ENCODE assay signal across 10 mouse cellular contexts in the genomic region with DNA sequence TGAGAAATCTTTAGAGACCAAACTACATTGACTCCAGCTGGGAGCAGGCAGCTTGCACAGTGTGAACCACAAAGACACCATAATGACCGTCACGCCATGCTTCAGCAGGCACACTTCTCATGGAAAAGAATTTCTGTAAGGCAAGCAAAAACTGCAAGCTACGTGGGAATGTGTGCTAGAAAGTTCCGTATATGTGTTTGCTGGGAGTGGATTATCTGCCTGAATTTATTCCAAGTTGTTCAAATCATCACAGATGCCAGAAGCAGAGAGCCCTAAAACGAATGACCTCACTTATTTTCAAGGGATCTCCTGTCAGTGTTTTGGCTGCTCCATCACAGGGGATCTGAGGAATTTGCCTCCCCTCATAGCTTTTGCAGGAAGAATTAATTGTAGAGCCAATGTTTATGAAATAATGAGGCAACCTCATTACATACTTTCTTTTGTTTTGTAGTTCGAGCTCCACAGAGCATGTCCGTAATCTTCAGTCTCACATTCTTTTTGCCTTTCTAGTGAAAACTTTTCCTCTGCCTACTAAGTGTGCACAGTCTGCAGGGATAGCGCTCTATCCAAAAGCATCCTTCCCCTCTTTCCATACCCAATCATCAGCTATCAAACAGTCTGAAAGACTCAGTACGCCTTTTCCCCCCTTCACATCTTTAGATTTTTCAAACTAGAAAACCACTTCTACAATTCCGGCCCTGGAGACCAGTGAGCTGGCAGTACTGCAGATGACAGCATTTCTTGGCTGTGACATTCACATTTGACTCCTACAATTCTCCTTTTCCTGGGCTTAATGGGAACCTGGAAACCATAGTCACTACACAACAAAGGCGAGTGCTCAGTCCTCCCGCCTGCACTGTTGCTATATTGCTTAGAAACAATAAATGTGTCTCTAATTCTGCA.
DNase-seq lines count a peak whose midpoint lies in the region; ATAC-seq lines count a peak whose summit lies in the region.
"Had no signal": no experiment of that assay in that cellular context is flagged by ENCODE, and none has a peak within 500 bp of the region (broad histone marks: within the 10 kb centered on the region; RNA-seq: fewer than 3 reads in every experiment).

No protein-coding gene starts in this region.

- WGBS in kidney, embryonic 16.5 days = 59% methylated on average over 12 of the region's 12 CpGs
- 51% methylated on average over 12 of the region's 12 CpGs for WGBS in limb, embryonic 15.5 days

- H3K27ac ChIP-seq in kidney, embryonic 16.5 days (ENCODE audit: low read length) = no peak overlapping the region; the same call in 1 of the 2 replicates
- H3K27ac ChIP-seq in limb, embryonic 15.5 days = peak overlapping the region; percentile 59

- H3K4me3 ChIP-seq in kidney, embryonic 16.5 days (ENCODE audit: low read length) = no peak overlapping the region
- no peak overlapping the region for H3K4me3 ChIP-seq in limb, embryonic 15.5 days

- no peak overlapping the region for H3K4me2 ChIP-seq in kidney, embryonic 16.5 days (replicated peaks; ENCODE audit: low read depth, low read length)
- no peak overlapping the region for H3K4me2 ChIP-seq in limb, embryonic 15.5 days

- no peaks in the 10 kb centered on the region for H3K27me3 ChIP-seq in kidney, embryonic 16.5 days (ENCODE audit: insufficient read depth, low read length)
- H3K27me3 ChIP-seq in limb, embryonic 15.5 days = no peaks in the 10 kb centered on the region

- ATAC-seq in kidney, embryonic 16.5 days (ENCODE audit: low FRiP score, low TSS enrichment) = peak; percentile 31; the same call in 1 of the 2 replicates
- peak; percentile 44; the same call in 1 of the 2 replicates for ATAC-seq in limb, embryonic 15.5 days (ENCODE audit: insufficient number of reproducible peaks, low FRiP score, low TSS enrichment, low read depth)

- H3K9ac ChIP-seq in kidney, embryonic 16.5 days (replicated peaks; ENCODE audit: low read length) = no peak overlapping the region
- no peak overlapping the region for H3K9ac ChIP-seq in limb, embryonic 15.5 days

- no peaks in the 10 kb centered on the region for H3K4me1 ChIP-seq in kidney, embryonic 16.5 days (ENCODE audit: insufficient read depth, low read length)
- no peaks in the 10 kb centered on the region for H3K4me1 ChIP-seq in limb, embryonic 15.5 days

- no peaks in the 10 kb centered on the region for H3K9me3 ChIP-seq in kidney, embryonic 16.5 days (ENCODE audit: low read length)
- no peaks in the 10 kb centered on the region for H3K9me3 ChIP-seq in limb, embryonic 15.5 days

- peak; percentile 3 for DNase-seq in gastrocnemius, adult 18-20 months (ENCODE audit: low spot score)
- no peak for DNase-seq in gastrocnemius, adult 8-10 months (ENCODE audit: low spot score in 2 of 2)
- no peak for DNase-seq in kidney, postnatal 10 days
- DNase-seq in embryo, embryonic 11 days = peak; percentile 17
- no peak for DNase-seq in spleen, postnatal 4 days (ENCODE audit: low spot score in 2 of 2)
- DNase-seq in adrenal gland, adult 2 months = no peak
- DNase-seq: adrenal gland, adult 8-10 months; cerebellum, adult 9-10 months had no signal

- no peaks in the 10 kb centered on the region for H3K36me3 ChIP-seq in kidney, embryonic 16.5 days (ENCODE audit: insufficient read depth, low read length)
- H3K36me3 ChIP-seq in limb, embryonic 15.5 days = no peaks in the 10 kb centered on the region

Comparison
In these comparisons a context has a peak if more than half of its experiments do, and no peak if none do; other contexts are left out.
1. DNase-seq: peak in gastrocnemius, adult 18-20 months (single experiment) and embryo, embryonic 11 days (single experiment); none in gastrocnemius, adult 8-10 months (0 of 2), kidney, postnatal 10 days (single experiment), spleen, postnatal 4 days (0 of 2) and adrenal gland, adult 2 months (single experiment).